Mouse (Mus musculus) subcutaneous adipose tissue, adult 2 months (tissue): ENCODE measurements around the gene Gm20777. TPM values are rescaled to one million over a fixed set of nuclear protein-coding genes. Genes with fewer than 3 reads are reported as not detected.

ENCODE experiments used
- polyA plus RNA-seq: library from polyadenylated mRNA; depleted of rRNA; stranded (reverse); fragments of >200 nt; gene quantifications from 2 replicates; pipeline ENCODE4 v1.2.3, GENCODE M21; 2012; ENCODE audit warnings: low replicate concordance; rRNA removed

The Gm20777 gene
- not detected in 2 replicates for polyA plus RNA-seq

DNA sequence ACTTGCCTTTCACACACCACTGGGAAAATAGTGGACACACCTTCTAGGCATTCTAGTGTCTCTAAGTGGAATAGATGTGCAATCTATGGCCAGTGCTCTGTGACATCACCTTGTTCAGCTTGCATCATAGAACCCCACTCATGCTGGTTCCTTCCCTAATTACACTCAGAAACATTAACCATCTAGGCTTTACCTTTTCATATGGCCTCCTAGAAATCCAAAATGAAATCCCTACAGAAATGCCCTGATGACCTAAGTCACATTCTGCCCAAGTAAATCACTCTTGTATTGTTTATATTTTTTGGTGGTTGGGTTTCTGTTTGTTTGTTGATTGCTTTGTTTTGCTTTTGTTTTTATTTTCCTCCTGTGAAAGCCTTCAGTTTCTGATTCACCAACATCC, at the start of gene Gm20777:
Gm20777 (minus strand) TSS at position 101 of the 400 bp plus-strand sequence.

Other genes starting within 250 kb of the Gm20777 start
- gene Gm20737, start 216.4 kb downstream of the Gm20777 start, polyA plus RNA-seq = not detected in 2 replicates
- gene Gm21775, start 199.0 kb downstream of the Gm20777 start, polyA plus RNA-seq = not detected in 2 replicates
- not detected in 2 replicates for gene Gm21900, start 136.1 kb downstream of the Gm20777 start, polyA plus RNA-seq